Mouse (Mus musculus): ENCODE data around the gene Snf8.
A peak's percentile ranks its signal among the peaks of the same experiment; 100 is the strongest.

DNA sequence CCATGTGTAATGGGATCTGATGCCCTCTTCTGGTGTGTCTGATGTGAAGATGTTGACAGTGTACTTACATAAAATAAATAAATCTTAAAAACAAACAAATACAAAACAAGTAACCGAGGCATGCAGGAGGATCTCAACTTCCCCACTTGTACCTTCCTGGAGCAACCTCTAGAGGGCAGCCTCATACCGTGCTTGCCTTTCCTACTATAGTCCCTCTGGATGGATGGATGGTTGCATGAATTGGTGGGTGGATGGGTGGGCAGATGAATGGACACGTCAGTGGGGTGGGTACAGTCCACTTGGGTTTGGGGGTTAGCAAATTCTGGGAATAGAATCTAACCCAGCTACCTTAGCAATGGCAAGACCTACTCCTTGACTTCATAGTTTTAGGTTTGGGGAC lies 58.7 kb downstream of the Snf8 start:
- TF ChIP-seq CTCF (conservative IDR thresholded peaks at IDR 0.05; ENCODE audit: low read length) (peak; percentile 77), NANOG (IDR thresholded peaks at IDR 0.05; ENCODE audit: borderline replicate concordance, low read length) (no peak), POU5F1 (IDR thresholded peaks at IDR 0.05; ENCODE audit: borderline replicate concordance, low read length) (no peak)
